Mouse (Mus musculus) kidney, postnatal 14 days (tissue): ENCODE data around the gene Hdgfl3.
A peak's percentile ranks its signal among the peaks of the same experiment; 100 is the strongest.
"Not testable (repeated sequence)": the region's sequence is repeated elsewhere in the genome, so short reads cannot be mapped to it uniquely, and the experiment has no call there.

Source experiments
- DNase-seq: peaks from one replicate; pipeline ENCODE4 v3.0.0; 2022; ENCODE audit warnings: mixed read lengths

Gene Hdgfl3

GRCm38 (mm10) chr7:81851706-81852105 is 82.6 kb downstream of the Hdgfl3 start:
- DNase-seq, result peak; percentile 45

DNA sequence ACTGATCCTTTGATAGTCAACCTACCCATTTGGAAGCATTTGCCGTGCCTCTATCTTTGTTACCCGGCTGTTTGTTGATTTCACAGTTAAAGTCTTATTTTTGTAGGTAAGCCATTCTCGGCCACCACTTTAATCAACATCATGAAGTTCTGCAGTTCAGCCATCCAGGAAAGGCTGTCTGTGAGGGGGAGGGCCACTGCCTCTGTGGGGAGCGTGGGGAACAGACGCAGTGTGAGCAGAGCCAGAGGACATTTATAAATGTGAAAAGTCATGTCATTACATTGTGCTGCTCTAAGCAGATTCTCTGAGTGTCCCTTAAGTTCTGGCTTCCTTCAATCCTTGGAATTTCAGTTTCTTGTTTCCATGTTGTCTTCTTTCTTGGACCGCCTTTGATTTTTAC is 84.1 kb downstream of the Hdgfl3 start:
- DNase-seq, result no peak

- no peak for DNase-seq
Observed at GRCm38 (mm10) chr7:81849633-81850032, 84.6 kb downstream of the Hdgfl3 start.

- DNase-seq, result no peak
Observed at GRCm38 (mm10) chr7:81849214-81849613, 85.1 kb downstream of the Hdgfl3 start.

DNA sequence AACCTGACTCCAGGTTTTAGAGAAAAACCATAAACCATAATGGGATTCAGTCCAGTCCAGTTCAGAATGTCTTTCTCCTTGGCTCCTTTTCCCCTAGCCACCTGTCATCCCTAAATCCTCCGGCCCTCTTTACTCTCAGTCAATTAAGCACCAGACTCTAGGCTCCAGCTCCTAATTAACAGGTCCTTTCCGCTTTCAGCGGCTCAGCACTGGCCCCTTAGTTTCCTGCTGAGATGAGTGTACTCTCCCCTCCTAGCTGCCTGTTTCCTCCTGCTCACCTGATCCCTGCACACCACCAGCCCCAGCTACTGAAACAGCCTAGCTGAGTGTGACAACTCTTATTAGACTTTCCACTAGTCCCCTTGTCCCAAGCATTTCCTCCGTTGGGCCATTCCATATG is 86.5 kb downstream of the Hdgfl3 start:
- no peak for DNase-seq

DNA sequence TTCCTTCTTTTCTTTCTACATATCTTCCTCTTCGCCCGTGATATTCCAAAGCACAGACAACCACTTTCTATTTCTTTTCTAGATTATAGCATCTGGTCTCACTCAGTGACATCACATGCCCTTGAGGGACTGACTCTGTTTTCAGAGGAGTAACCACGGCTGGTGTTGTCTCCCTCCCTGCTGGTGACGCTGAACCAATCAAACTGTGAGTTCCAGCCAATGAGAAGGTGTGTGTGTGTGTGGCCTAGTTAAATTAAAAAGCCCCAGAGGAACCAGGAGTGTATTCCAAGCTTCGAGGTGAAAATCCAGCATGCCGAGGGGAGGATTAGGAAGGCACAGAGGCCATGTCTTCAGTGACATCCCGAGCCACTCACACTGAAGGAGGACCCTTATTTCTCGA is 87.3 kb downstream of the Hdgfl3 start:
- DNase-seq, result no peak

GRCm38 (mm10) chr7:81846008-81846407 is 88.3 kb downstream of the Hdgfl3 start:
- no peak for DNase-seq

GRCm38 (mm10) chr7:81845313-81845712 is 89.0 kb downstream of the Hdgfl3 start:
- DNase-seq, result no peak

GRCm38 (mm10) chr7:81844801-81845200 is 89.5 kb downstream of the Hdgfl3 start:
- no peak for DNase-seq

GRCm38 (mm10) chr7:81843903-81844302 is 90.4 kb downstream of the Hdgfl3 start:
- DNase-seq, result no peak

GRCm38 (mm10) chr7:81842998-81843397 is 91.3 kb downstream of the Hdgfl3 start:
- DNase-seq, result no peak

DNA sequence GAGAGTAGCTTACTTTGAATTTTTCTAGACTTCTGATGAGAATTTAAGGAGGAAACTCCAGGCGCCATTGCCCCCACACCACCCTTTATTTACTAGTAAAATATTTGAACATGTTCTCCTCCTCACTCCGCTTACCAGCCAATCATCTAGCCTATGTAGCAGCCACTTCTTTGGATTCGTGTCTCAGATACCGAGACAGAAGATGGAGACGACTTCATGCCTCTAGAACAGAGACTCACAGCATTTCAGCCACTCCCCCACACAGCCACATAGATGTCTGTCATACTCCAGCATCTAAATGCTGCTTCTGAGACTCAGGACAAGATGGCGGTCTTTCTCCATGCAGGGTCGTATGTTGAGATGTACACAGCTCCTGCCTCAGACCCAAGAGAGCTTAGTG is 92.1 kb downstream of the Hdgfl3 start:
- DNase-seq, result no peak

DNA sequence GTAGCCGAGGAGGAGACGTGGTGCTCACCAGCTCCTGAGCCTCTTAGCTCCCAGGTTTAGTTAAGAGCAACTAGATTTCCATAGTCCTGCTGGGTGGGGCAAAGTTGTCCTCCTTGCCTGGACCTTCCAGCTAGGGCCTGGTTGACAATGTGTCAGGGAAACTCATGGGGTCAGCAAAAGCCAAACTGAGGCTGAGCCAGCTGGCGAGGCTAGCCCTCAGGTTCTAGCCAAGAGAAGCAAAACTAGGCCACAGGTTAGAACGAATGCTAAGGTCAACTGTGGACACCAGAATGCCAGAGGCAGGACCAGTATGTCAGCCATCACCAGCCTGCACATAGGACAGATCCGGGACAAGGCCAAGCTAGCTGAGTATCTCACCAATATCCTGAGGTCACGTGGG is 92.8 kb downstream of the Hdgfl3 start:
- DNase-seq, result no peak

- no peak for DNase-seq
Observed at GRCm38 (mm10) chr7:81840661-81841181, 93.6 kb downstream of the Hdgfl3 start.

DNA sequence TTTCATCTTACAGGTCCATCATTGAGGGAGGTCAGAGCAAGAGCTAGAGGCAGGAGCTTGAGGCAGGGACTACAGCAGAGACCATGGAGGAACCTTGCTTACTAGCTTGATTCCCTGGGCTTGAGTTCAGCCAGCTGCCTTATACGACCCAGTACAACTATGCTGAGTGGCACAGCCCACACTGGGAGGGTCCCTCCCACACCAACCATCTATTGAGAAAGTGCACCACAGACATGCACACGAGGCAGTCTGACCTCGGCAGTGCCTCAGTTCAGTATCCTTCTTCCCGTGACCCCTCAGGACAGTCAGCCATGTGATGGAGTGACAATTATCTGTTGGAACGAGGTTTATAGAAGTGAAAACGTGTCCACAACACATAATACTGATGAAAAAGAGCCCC is 94.5 kb downstream of the Hdgfl3 start:
- no peak for DNase-seq

GRCm38 (mm10) chr7:81837771-81838170 is 96.5 kb downstream of the Hdgfl3 start:
- not testable (repeated sequence) for DNase-seq

- no peak for DNase-seq
Observed at GRCm38 (mm10) chr7:81835430-81835829, 98.8 kb downstream of the Hdgfl3 start.

DNA sequence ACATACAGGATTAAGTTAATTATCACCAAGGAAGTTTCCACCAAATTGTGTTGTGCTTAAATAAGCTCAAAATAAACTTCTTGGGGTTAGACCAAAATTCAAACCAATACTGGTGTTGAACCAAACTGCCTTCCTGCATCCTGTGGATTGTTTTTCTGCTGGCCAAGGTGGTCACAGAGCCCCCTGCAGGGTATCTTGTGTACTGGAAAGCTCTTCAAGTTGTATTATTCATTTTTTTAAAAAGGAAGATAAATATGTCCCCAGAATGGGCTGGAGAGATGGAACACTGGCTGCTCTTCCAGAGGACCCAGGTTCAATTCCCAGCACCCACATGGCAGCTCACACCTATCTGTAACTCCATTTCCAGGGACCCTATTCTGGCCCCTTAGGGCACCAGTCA is 99.4 kb downstream of the Hdgfl3 start:
- DNase-seq, result no peak
